Comparison of ENCODE assay signal across 8 mouse cellular contexts in the genomic region with DNA sequence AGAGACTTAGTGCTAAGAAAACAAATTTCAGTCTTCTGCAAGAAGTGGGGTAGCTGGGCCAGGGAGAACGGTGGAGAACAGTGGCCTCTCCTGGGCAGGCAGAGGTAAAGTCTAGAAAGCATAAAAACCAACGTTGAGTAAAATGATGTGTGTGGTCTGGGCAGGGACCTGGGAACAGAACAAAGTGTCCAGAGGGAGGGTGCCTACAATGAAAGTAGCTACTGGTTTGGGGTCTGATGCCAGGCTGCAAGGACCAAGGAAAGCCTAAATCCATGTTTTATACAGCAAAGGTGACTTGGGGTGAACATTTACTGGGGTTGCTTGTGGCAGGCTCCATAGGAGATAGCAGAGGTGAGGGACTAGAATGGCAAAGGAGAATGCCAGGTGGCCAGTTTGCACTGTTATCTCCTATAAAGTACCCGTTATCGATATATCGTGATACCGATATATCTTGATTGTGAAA.
DNase-seq lines count a peak whose midpoint lies in the region; ATAC-seq and TF ChIP-seq lines count a peak whose summit lies in the region.

No protein-coding gene starts in this region.

- TF ChIP-seq POLR2A in spleen, adult 2 months (IDR thresholded peaks at IDR 0.05; ENCODE audit: low read depth, low read length): no peak

- ATAC-seq in intestine, embryonic 14.5 days (replicated peaks; ENCODE audit: low FRiP score, low TSS enrichment, low read depth): no peak

- no peak overlapping the region for H3K9ac ChIP-seq in intestine, embryonic 14.5 days (ENCODE audit: low read length)

- no peaks in the 10 kb centered on the region for H3K27me3 ChIP-seq in intestine, embryonic 14.5 days (replicated peaks; ENCODE audit: control insufficient read depth, insufficient read depth, low read length)
- no peaks in the 10 kb centered on the region for H3K27me3 ChIP-seq in megakaryocyte, embryonic 14.5 days (replicated peaks)
- H3K27me3 ChIP-seq in spleen, adult 2 months (ENCODE audit: control insufficient read depth, insufficient read depth, low read length): no peaks in the 10 kb centered on the region

- H3K36me3 ChIP-seq in intestine, embryonic 14.5 days (ENCODE audit: control insufficient read depth, insufficient read depth, low read length): no peaks in the 10 kb centered on the region
- peaks cover 3% of the 10 kb centered on the region for H3K36me3 ChIP-seq in megakaryocyte, embryonic 14.5 days (replicated peaks; ENCODE audit: low read length)
- no peaks in the 10 kb centered on the region for H3K36me3 ChIP-seq in spleen, adult 2 months (ENCODE audit: control insufficient read depth, insufficient read depth, low read length)

- no peaks in the 10 kb centered on the region for H3K9me3 ChIP-seq in intestine, embryonic 14.5 days (ENCODE audit: control insufficient read depth, low read length)
- H3K9me3 ChIP-seq in megakaryocyte, embryonic 14.5 days: no peaks in the 10 kb centered on the region

- DNase-seq in left cerebral cortex, adult 18-20 months (ENCODE audit: low spot score in 2 of 2): peak; percentile 47 to 59
- DNase-seq in left cerebral cortex, adult 11 months (ENCODE audit: low spot score): no peak
- peak; percentile 50 for DNase-seq in cerebellum, adult 8-10 months
- DNase-seq in gastrocnemius, adult 2 months: peak; percentile 60
- DNase-seq in intestine, embryonic 14.5 days (ENCODE audit: low spot score): peak; percentile 65
- peak; percentile 49 to 56 for DNase-seq in left cerebral cortex, postnatal 36 days (ENCODE audit: low spot score in 2 of 2)
- DNase-seq in spleen, adult 2 months (ENCODE audit: low read depth in 1 of 2, low spot score in 2 of 2): peak in 1 of 2 experiments; percentile 29

- peak overlapping the region; percentile 85; the same call in 1 of the 2 replicates for H3K4me3 ChIP-seq in gastrocnemius, adult 2 months
- no peak overlapping the region for H3K4me3 ChIP-seq in intestine, embryonic 14.5 days (ENCODE audit: low read depth, low read length)
- H3K4me3 ChIP-seq in megakaryocyte, embryonic 14.5 days (replicated peaks): peak overlapping the region; percentile 95
- no peak overlapping the region for H3K4me3 ChIP-seq in spleen, adult 2 months (ENCODE audit: extremely low read depth, insufficient read depth, insufficient read length)

- peak overlapping the region; percentile 95 for H3K27ac ChIP-seq in gastrocnemius, adult 2 months
- no peak overlapping the region for H3K27ac ChIP-seq in intestine, embryonic 14.5 days (ENCODE audit: low read depth)
- H3K27ac ChIP-seq in spleen, adult 2 months (ENCODE audit: insufficient read depth, low read length): peak overlapping the region; percentile 10; the same call in 1 of the 2 replicates

- H3K4me1 ChIP-seq in intestine, embryonic 14.5 days (replicated peaks; ENCODE audit: control insufficient read depth, insufficient read depth, low read length): peaks cover 16% of the 10 kb centered on the region
- peaks cover 56% of the 10 kb centered on the region for H3K4me1 ChIP-seq in megakaryocyte, embryonic 14.5 days
- no peaks in the 10 kb centered on the region; the same call in 1 of the 2 replicates for H3K4me1 ChIP-seq in spleen, adult 2 months (ENCODE audit: control insufficient read depth, insufficient read depth, insufficient read length)

- TF ChIP-seq CTCF in gastrocnemius, adult 2 months (IDR thresholded peaks at IDR 0.05): peak; percentile 73
- peak; percentile 40; the same call in 1 of the 2 replicates for TF ChIP-seq CTCF in spleen, adult 2 months (IDR thresholded peaks at IDR 0.05; ENCODE audit: extremely low read depth, insufficient read depth, insufficient read length, insufficient replicate concordance)

- peak overlapping the region; percentile 97 for H3K4me2 ChIP-seq in intestine, embryonic 14.5 days (ENCODE audit: low read length)

- intact Hi-C loops in gastrocnemius, adult 2 months (cut with DNase I): loop anchor here (2.0 to 5.0 kb wide), 2 partner anchors 41 to 323 kb away; no protein-coding TSS in a partner anchor
- intact Hi-C loops in left cerebral cortex, postnatal 36 days (cut with DNase I): loop anchor here (5.0 kb wide), 2 partner anchors 326 to 341 kb away; no protein-coding TSS in a partner anchor

- WGBS in intestine, embryonic 14.5 days: 38% methylated on average over 6 of the region's 6 CpGs
- WGBS in spleen, adult 2 months: 39% methylated on average over 6 of the region's 6 CpGs

Comparison
In these comparisons a context has a peak if more than half of its experiments do, and no peak if none do; other contexts are left out.
1. H3K4me3 ChIP-seq: peak in gastrocnemius, adult 2 months (single experiment) and megakaryocyte, embryonic 14.5 days (single experiment); none in intestine, embryonic 14.5 days (single experiment) and spleen, adult 2 months (single experiment).